Mouse (Mus musculus) embryo, embryonic 10 days (tissue): Measurements from ENCODE around the gene Lef1.

ENCODE experiments used
- DNase-seq: peaks from one replicate; pipeline ENCODE4 v3.0.0-alpha.2; 2015; ENCODE audit warnings: low spot score

Lef1 gene

DNA sequence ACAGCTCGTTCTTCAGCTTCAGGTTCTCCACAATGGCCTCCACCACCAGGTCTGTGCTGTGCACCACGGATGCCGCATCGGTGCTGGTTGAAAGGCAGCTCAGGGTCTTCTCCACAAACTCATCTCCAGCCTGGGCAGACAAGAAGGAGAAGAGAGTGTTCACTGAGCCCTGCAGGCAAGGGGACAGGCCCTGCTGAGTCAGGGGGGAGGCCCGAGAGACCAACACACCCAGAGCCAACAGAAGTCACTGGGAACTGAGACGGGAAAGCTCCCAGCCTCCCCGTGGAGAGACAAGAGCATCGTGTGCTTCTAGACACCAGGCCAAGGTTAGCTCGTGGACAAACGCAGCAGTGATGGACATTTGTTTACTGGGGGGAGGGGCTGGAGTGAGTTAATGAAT is 138.2 kb downstream of the Lef1 start:
- no peak for DNase-seq

DNA sequence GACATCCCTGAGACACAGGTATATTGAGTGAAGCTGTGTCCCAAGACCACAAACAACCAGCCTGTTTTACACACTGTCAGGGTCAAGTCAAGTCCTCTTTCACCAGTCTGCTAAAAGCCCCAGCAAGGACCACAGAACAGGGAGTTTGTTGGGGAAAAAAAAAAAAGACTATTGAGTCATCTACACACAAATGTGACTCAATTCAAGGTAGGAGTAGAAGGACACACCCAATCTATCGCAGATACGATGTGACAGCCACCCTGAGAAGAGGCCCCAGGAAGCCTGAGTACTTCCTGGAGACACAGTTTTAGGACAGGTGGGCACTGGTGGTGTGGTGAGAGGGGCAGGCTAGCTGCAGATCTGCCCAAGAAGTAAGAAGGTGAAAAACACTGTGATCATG is 140.0 kb downstream of the Lef1 start:
- no peak for DNase-seq

DNA sequence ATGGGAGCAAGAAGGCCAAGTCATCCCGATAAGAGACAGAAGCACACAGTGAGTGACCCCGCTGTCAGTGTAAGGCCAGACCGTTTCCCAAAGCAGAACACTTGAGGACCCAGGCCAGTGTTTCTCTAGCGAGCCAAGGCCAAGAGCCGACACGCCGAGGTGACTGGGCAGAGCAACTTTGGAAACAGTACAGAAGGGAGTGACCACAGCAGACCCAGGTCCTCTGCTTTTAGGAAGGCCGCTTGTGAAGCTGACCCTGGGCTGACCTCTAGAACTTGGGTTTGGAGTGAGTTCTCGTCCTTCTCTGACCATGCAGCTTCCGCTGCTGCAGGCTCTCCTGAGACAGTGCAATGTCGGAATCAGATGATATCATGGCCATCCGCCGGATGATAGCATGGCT is 140.7 kb downstream of the Lef1 start:
- no peak for DNase-seq

DNA sequence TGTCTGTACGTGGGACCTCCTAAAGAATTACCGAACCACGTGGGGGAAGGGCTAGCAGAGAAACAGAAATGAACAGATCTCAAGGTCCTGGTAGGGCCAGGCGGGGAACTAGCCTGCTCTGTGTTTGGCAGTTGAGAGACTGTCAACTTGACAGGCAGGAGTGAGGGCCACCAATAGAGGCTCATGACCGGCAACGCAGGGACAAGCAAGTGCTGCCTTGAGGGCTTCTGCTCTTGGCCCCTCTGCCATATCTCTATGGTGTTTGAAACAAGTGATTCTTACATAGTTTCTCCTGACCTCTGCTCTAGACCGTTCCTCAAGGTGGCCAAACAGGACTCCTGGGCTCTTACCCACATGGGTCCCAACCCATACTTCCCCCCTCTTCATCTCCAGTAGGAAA is 141.3 kb downstream of the Lef1 start:
- no peak for DNase-seq

DNA sequence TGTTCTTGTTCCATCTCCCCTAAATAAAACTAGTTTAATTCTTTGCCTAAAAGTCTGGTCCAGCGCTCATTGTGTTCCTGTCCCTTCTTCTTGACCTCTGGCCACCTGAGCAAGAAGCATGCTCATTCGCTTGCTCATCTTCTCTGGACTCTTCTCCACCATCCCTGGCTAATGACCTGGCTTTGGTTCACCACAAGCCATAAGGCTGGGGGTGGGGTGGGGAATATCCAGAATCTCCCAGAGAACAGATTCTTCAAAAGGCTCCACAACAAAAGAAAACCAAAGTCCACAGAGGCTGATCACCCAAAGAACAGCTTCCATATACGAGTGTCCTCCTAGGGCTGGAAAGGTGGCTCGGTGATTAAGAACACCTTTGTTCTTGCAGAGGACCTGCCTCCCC is 144.7 kb downstream of the Lef1 start:
- no peak for DNase-seq

DNA sequence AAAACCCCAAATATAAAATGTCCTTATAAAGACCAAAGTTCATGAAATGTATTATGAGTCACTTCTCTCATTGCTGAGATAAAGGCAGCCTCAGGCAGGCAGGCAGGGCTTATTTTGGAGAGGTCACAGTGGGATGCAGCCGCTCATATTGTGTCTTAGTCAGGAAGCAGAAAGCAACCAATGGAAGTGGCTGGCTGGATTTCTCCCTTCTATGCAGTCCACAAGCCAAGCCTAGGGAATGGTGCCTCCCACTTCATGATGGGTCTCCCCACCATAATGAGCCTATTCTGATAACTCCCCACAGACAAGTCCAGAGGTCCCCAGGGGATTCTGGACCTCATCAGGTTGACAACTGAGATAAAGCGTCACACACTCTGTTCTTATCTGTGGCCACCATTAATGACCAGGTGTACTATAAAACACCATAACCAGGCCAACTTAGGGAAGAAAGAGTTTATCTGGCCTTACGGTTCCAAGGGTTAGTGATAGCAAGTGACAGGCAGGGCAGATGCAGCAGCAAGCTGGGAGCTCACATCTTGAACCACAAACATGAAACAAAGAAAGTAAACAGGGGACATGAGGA is 145.2 kb downstream of the Lef1 start:
- no peak for DNase-seq

DNA sequence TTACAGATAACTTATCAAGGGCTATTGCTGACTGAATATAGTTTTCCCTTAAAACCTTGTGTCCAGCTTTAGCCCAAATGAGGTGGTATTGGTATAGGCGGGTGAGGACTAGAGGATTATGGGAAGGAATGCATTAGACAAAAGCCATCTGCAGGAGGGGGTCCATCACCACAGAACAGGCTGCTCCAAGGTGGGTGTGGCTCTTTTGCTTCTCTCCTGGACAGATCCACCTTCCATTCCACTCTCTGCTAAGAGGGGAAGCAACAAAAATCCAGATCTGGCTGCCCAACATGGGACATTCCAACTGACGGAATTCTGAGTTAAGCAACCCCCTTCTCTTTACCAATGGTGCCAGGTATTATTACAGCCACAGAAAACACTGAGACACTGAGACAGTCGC is 148.7 kb downstream of the Lef1 start:
- DNase-seq: no peak

DNA sequence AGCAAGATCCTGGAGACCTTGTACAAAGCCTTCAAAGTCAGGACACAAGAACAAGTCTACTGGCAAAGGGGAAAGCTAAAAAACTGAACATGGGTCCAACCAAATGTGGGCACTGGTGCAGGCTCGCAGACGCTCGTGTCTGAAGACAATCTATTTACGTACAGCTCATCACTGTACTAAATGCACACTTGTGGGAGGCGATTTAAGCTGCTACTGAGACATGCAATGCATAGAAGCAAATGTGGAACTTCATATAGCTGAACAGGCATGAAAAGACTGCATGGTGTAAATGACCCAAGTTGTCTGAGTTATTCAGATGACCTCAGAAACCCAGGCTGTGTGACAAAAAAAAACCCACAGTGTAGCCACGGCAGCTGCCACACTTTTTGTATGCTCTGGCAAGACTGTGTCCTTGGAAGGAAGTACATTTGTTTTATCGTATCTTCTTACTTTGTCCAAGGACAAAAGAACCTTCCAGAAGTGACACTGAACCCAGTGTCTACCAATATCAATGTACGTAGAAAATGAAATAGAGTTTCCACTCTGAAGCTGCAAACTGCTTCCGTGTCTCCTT is 149.2 kb downstream of the Lef1 start:
- no peak for DNase-seq

DNA sequence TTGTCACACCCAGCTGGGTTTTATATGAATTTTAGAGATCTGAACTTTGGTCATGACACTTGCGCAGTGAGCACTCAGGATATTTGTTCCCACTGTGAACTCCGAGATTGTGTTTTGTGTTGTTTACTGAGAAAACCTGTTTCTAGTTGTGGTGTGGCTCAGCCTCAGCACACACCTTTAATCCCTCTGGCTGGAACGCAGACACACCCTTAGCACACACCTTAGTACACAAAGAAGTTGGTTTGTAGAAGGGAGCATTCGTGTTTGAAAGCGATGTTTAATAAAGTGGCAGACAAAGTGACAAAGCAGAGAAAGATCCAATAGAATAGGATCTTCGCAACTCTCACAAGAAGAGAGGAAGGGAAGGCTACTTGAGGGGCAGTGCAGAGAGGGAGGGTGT is 150.1 kb downstream of the Lef1 start:
- DNase-seq: no peak

DNA sequence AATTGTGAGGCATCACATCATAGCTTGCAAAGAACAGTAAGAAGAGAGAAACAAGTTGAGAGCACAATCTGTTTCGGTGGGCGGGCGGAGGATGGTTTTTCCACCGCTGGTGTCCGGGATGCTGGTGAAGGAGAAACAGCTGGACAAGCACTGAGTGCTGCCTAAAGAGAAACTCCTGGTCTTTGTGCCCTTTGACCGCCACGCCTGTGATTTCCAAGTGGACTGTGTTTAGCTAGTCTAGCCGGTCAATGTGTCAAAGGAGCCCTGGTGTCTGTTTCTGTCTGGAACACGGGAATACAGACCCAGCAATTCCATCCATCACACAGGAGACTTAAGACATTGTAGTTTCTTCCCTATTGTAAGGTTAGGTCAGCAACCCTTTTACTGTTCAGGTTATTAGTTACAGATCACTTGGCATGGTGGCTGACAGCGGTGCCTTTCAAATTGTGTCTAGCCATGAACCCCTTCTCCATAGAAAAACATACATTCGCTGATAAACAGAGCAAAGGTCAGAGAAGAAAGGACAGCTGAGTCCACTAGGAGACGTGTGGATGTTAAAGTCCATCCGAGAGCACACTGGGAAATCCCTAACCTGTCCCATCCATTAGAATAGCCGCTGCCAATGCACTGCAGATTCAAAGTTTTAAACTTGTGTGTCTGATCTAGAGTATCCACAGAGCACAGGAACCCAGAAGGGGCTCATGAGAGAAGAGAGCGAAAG is 153.7 kb downstream of the Lef1 start:
- DNase-seq: peak; percentile 66

DNA sequence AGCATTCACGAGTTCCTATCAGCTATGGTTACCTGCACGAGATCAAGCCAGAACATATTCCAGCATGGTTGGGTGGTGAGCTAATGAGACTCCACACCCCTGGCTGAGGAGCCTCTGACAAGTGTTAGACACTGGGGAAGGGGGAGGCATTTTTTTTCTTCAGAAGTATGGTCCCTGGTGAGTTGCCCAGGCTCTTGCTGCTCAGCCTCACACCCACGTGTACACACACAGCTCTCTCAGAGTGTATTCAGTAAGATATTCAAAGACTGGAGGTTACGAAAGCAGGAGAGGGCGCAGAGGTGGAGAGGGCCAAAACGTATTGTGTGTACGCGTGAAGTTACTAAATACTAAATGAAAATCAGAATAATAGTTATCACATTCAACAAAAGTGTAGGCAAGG is 155.2 kb downstream of the Lef1 start:
- no peak for DNase-seq

DNA sequence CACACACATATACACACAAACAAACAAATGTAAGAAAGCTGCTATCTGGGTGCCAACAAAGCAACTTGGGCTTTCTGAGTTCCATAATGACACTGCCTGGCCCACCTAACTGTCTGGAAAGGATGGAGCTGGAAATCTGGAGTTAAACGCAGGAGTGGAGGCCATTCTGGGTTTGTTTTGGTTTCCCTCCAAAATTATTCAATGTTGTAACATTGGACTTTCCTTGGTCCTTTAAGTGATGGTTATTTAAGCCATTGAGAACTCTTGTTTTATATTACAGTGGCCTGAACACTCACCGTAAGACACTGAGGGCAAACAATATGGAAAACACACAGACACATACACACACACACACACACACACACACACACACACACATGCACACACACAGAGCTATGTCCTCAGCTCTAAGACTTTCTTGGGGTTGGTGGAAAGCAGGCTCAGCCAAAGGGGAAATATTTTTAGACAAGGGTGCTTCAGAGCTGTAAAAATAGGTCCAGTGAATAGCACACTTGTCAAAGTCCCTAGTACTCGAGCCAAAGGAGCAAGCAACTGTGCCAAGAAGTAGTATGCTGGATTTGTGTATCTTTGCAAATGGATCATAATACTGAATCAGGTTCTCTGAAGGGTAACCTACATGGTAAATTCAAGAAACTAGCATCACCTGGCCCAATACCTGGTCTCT is 156.2 kb downstream of the Lef1 start:
- no peak for DNase-seq

DNA sequence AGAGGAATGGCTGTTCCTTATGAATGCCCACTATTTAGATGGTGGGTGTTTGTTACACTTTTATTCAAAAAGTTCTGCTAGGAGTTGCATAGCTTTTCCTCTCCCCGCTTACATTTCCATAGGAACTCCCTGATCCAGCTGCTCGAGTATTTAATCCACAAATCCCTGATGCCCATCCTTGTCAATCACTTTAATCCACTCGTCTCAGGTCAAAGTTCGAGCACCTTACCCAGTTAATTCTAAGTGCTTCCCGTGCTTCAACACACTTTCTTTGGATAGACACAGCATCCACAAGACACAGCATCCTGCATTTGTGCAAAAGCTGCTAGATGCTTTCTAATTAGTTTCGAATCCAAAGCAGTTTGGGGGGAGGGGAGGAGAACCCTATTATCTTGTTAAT is 160.1 kb downstream of the Lef1 start:
- DNase-seq: peak; percentile 20

DNA sequence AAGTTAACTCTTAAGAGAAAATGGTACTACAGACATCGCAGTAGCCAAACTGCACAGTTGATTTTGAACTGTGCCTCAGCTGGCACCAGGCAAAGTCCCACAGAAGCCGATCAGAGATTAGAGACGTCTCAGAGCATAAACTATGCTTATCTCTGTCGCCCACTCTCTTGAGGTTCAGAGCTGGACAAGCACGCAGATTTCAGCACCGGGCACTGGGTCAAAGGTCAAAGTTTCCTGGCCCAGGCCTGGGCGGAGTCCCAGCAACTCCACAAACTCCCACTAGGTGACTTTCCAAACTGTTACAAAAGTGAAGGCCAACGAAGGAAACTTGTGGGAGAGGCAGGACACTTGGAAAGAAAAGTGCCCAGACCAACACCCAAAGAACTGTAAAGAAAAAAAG is 160.9 kb downstream of the Lef1 start:
- peak; percentile 80 for DNase-seq

DNA sequence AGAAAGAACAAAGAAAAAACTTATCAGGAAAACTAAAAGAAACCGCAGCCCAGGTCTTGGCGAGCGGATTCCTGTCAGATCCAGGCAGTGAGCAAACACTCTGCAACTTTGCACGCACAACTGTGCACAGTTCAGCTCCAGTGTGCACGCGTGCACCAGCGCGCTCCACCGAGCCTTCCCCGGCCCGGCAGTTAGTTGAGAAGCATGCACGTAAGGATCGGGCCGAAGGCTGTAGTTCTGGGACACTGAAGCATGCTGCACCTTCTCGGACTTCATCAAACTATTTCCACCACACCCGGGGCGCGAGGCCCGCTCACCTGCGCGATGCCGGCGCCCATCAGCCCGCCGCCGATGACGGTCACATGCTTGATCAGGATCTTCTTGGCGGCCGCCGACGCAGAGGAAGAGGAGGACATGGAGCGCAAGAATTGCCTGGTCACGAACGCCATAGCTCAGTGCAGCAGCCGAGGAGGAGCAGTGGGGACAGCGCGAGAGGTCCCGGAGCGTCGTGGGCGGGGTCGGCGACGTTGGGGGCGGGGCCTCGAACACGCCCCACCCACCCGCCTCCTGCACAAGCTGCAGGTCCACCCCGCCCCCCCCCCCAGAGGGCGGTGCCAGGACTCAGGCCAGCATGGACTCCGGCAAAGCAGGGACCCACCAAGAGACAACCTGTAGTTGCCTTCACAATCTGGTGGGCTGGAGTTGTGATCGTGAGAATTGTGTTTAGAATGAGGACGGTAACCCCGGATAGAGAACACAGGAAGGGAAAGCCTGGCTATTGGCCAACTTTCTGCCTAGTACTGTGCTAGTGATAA is 161.5 kb downstream of the Lef1 start, which contains the start of gene Hadh:
Gene Hadh, minus strand, starts transcription at position 543 of the 815 bp plus-strand sequence.
- peak; percentile 85 for DNase-seq

DNA sequence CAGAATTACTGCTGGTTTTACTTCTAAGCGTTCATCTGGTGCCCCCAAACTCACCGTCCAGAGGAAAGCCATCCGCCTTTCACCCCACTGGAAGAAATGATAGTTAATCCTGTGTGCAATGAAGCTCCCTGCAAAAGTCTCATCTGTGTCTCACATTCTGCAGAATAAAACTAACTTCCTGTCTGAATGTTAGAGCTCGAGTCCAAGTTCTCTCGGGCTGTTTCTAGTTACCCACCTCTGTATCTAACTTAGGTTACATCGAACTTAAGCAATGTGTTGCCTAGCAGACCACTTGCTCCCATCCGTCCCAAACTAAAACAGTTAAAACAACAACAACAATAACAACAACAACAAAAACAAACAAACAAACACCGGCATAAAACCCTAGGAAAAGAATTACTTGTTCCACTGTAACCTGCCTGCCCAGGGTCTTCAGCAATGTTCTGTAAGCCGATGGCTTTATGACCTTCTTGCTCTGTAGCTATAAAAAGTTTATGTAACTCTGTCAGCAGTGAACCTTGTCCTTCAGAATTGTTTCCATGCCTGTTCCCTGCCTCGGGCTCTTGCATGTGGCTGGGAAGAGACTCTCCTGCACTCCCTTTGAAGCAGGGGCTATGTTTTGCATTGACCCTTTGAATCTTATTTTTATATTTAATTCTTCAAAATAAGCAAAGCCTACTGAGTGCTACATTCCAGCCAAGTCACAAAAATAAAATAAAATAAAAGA is 162.3 kb downstream of the Lef1 start:
- no peak for DNase-seq
